Mouse (Mus musculus) mouse embryonic stem cell (cell line): ENCODE measurements around the gene Prr18.
"Not testable (repeated sequence)": the region's sequence is repeated elsewhere in the genome, so short reads cannot be mapped to it uniquely, and the experiment has no call there.

ENCODE experiments used
- in situ Hi-C, 2 experiments: fragments of 300-500 bp; cut with MboI; formaldehyde crosslinking; loops; 1 replicate in 1 of 2; 3 replicates in 1 of 2; pipeline ENCODE4 v1.14.3; 2019 to 2020; ENCODE audit warnings: low sequenced_read_pairs in 2 of 2, low pct_unique_long_range_greater_than_20kb in 1 of 2, mixed read lengths in 1 of 2; ENCODE audit not compliant: unreplicated experiment in 1 of 2

Gene Prr18

GRCm38 (mm10) chr17:8337159-8337558 is at the start of gene Prr18:
Prr18 (plus strand) TSS chr17:8337459.
- in situ Hi-C loops, result not testable (repeated sequence)

- in situ Hi-C loops, result no loop called here
Observed at GRCm38 (mm10) chr17:8289993-8290679, 47.1 kb upstream of the Prr18 start.

- in situ Hi-C loops, result no loop called here
Observed at GRCm38 (mm10) chr17:8290736-8291135, 46.5 kb upstream of the Prr18 start.

- in situ Hi-C loops, result no loop called here
Observed at GRCm38 (mm10) chr17:8295825-8296224, 41.4 kb upstream of the Prr18 start.

- in situ Hi-C loops, result no loop called here
Observed at GRCm38 (mm10) chr17:8296313-8296844, 40.9 kb upstream of the Prr18 start.

GRCm38 (mm10) chr17:8297746-8298145 is 39.5 kb upstream of the Prr18 start:
- in situ Hi-C loops, result no loop called here

GRCm38 (mm10) chr17:8298281-8298680 is 39.0 kb upstream of the Prr18 start:
- in situ Hi-C loops, result no loop called here

GRCm38 (mm10) chr17:8299524-8299923 is 37.7 kb upstream of the Prr18 start:
- in situ Hi-C loops, result no loop called here

- in situ Hi-C loops, result no loop called here
Observed at GRCm38 (mm10) chr17:8301515-8301914, 35.7 kb upstream of the Prr18 start.

- in situ Hi-C loops, result no loop called here
Observed at GRCm38 (mm10) chr17:8302772-8303438, 34.4 kb upstream of the Prr18 start.

- in situ Hi-C loops, result no loop called here
Observed at GRCm38 (mm10) chr17:8303671-8304070, 33.6 kb upstream of the Prr18 start.

- in situ Hi-C loops, result no loop called here
Observed at GRCm38 (mm10) chr17:8305801-8306200, 31.5 kb upstream of the Prr18 start.

- in situ Hi-C loops, result no loop called here
Observed at GRCm38 (mm10) chr17:8310838-8311614, 26.2 kb upstream of the Prr18 start, which contains the start of gene Sft2d1. Sft2d1 (plus strand) TSS chr17:8311102.

GRCm38 (mm10) chr17:8311751-8312150 is 25.5 kb upstream of the Prr18 start:
- in situ Hi-C loops, result no loop called here

GRCm38 (mm10) chr17:8313976-8314375 is 23.3 kb upstream of the Prr18 start:
- in situ Hi-C loops, result no loop called here

- in situ Hi-C loops, result no loop called here
Observed at GRCm38 (mm10) chr17:8316251-8316650, 21.0 kb upstream of the Prr18 start.

GRCm38 (mm10) chr17:8326877-8327276 is 10.4 kb upstream of the Prr18 start:
- in situ Hi-C loops, result not testable (repeated sequence)

- in situ Hi-C loops, result no loop called here
Observed at GRCm38 (mm10) chr17:8328511-8329174, 8.6 kb upstream of the Prr18 start.

GRCm38 (mm10) chr17:8330602-8331001 is 6.7 kb upstream of the Prr18 start:
- in situ Hi-C loops, result no loop called here
